Mouse (Mus musculus): ENCODE results near the gene Tlk2. TPM values are rescaled to one million over a fixed set of nuclear protein-coding genes. Genes with fewer than 3 reads are reported as not detected.
A peak's percentile ranks its signal among the peaks of the same experiment; 100 is the strongest.

Tlk2 gene
- polyA plus RNA-seq, 1 experiment from 2014 or later: 23.0 TPM

- Histone ChIP-seq H3K9ac (ENCODE audit: low read length) (peak overlapping the region; percentile 94), H3K36me3 (ENCODE audit: control insufficient read depth, insufficient read depth, low read length) (peaks cover 15% of the 10 kb centered on the region), H3K4me3 (ENCODE audit: low read depth, low read length) (peak overlapping the region; percentile 90), H3K27ac (ENCODE audit: low read depth) (peak overlapping the region; percentile 97), H3K27me3 (replicated peaks; ENCODE audit: control insufficient read depth, insufficient read depth, low read length) (no peaks in the 10 kb centered on the region), H3K4me2 (ENCODE audit: low read length) (peak overlapping the region; percentile 86), H3K4me1 (replicated peaks; ENCODE audit: control insufficient read depth, insufficient read depth, low read length) (peaks cover 18% of the 10 kb centered on the region), H3K9me3 (ENCODE audit: control insufficient read depth, low read length) (no peaks in the 10 kb centered on the region)
- DNase-seq (ENCODE audit: low spot score): peak; percentile 79
- ATAC-seq (replicated peaks; ENCODE audit: low FRiP score, low TSS enrichment, low read depth): no peak
- under 1% methylated on average over 31 of the region's 35 CpGs for WGBS
Observed at GRCm38 (mm10) chr11:105180471-105181091, 2.0 kb downstream of the Tlk2 start.

- Histone ChIP-seq H3K27me3 (replicated peaks; ENCODE audit: control insufficient read depth, insufficient read depth, low read length) (no peaks in the 10 kb centered on the region), H3K9me3 (ENCODE audit: control insufficient read depth, low read length) (no peaks in the 10 kb centered on the region), H3K4me2 (ENCODE audit: low read length) (peak overlapping the region; percentile 86), H3K4me3 (ENCODE audit: low read depth, low read length) (peak overlapping the region; percentile 90), H3K36me3 (ENCODE audit: control insufficient read depth, insufficient read depth, low read length) (peaks cover 21% of the 10 kb centered on the region), H3K4me1 (replicated peaks; ENCODE audit: control insufficient read depth, insufficient read depth, low read length) (peaks cover 18% of the 10 kb centered on the region), H3K27ac (ENCODE audit: low read depth) (peak overlapping the region; percentile 97), H3K9ac (ENCODE audit: low read length) (peak overlapping the region; percentile 99)
- 1% methylated on average over 52 of the region's 60 CpGs for WGBS
- ATAC-seq (replicated peaks; ENCODE audit: low FRiP score, low TSS enrichment, low read depth) (peak; percentile 98), DNase-seq (ENCODE audit: low spot score) (peak; percentile 96)
Observed at GRCm38 (mm10) chr11:105181126-105181637, 2.6 kb downstream of the Tlk2 start.

GRCm38 (mm10) chr11:105181689-105182460 lies 3.3 kb downstream of the Tlk2 start:
- peak overlapping the region; percentile 99 for H3K9ac ChIP-seq (ENCODE audit: low read length)
- H3K36me3 ChIP-seq (ENCODE audit: control insufficient read depth, insufficient read depth, low read length): peaks cover 27% of the 10 kb centered on the region
- DNase-seq (ENCODE audit: low spot score): peak; percentile 82
- no peaks in the 10 kb centered on the region for H3K9me3 ChIP-seq (ENCODE audit: control insufficient read depth, low read length)
- peaks cover 18% of the 10 kb centered on the region for H3K4me1 ChIP-seq (replicated peaks; ENCODE audit: control insufficient read depth, insufficient read depth, low read length)
- ATAC-seq (replicated peaks; ENCODE audit: low FRiP score, low TSS enrichment, low read depth): peak; percentile 68
- WGBS: 5% methylated on average over 78 of the region's 89 CpGs
- H3K27me3 ChIP-seq (replicated peaks; ENCODE audit: control insufficient read depth, insufficient read depth, low read length): no peaks in the 10 kb centered on the region
- peak overlapping the region; percentile 97 for H3K27ac ChIP-seq (ENCODE audit: low read depth)
- H3K4me2 ChIP-seq (ENCODE audit: low read length): peak overlapping the region; percentile 73
- H3K4me3 ChIP-seq (ENCODE audit: low read depth, low read length): peak overlapping the region; percentile 90

GRCm38 (mm10) chr11:105182461-105182855 lies 3.9 kb downstream of the Tlk2 start:
- DNase-seq (ENCODE audit: low spot score) (no peak), ATAC-seq (replicated peaks; ENCODE audit: low FRiP score, low TSS enrichment, low read depth) (no peak)
- H3K27me3 ChIP-seq (replicated peaks; ENCODE audit: control insufficient read depth, insufficient read depth, low read length): no peaks in the 10 kb centered on the region
- peaks cover 27% of the 10 kb centered on the region for H3K36me3 ChIP-seq (ENCODE audit: control insufficient read depth, insufficient read depth, low read length)
- H3K9ac ChIP-seq (ENCODE audit: low read length): peak overlapping the region; percentile 99
- no peaks in the 10 kb centered on the region for H3K9me3 ChIP-seq (ENCODE audit: control insufficient read depth, low read length)
- peaks cover 18% of the 10 kb centered on the region for H3K4me1 ChIP-seq (replicated peaks; ENCODE audit: control insufficient read depth, insufficient read depth, low read length)
- peak overlapping the region; percentile 73 for H3K4me2 ChIP-seq (ENCODE audit: low read length)
- whole genome bisulfite sequencing: 6% methylated on average over 4 of the region's 4 CpGs
- H3K4me3 ChIP-seq (ENCODE audit: low read depth, low read length): peak overlapping the region; percentile 90
- peak overlapping the region; percentile 97 for H3K27ac ChIP-seq (ENCODE audit: low read depth)

GRCm38 (mm10) chr11:105184678-105185077 lies 6.1 kb downstream of the Tlk2 start:
- no peak overlapping the region for H3K4me2 ChIP-seq (ENCODE audit: low read length)
- DNase-seq (ENCODE audit: low spot score) (no peak), ATAC-seq (replicated peaks; ENCODE audit: low FRiP score, low TSS enrichment, low read depth) (no peak)
- H3K27me3 ChIP-seq (replicated peaks; ENCODE audit: control insufficient read depth, insufficient read depth, low read length): no peaks in the 10 kb centered on the region
- H3K9me3 ChIP-seq (ENCODE audit: control insufficient read depth, low read length): no peaks in the 10 kb centered on the region
- H3K4me3 ChIP-seq (ENCODE audit: low read depth, low read length): no peak overlapping the region
- WGBS: 96% methylated on average over 3 of the region's 3 CpGs
- peaks cover 12% of the 10 kb centered on the region for H3K4me1 ChIP-seq (replicated peaks; ENCODE audit: control insufficient read depth, insufficient read depth, low read length)
- H3K36me3 ChIP-seq (ENCODE audit: control insufficient read depth, insufficient read depth, low read length): peaks cover 43% of the 10 kb centered on the region
- no peak overlapping the region for H3K27ac ChIP-seq (ENCODE audit: low read depth)
- H3K9ac ChIP-seq (ENCODE audit: low read length): no peak overlapping the region

GRCm38 (mm10) chr11:105192186-105192585 lies 13.6 kb downstream of the Tlk2 start:
- ATAC-seq (replicated peaks; ENCODE audit: low FRiP score, low TSS enrichment, low read depth) (no peak), DNase-seq (ENCODE audit: low spot score) (no peak)
- Histone ChIP-seq H3K9ac (ENCODE audit: low read length) (no peak overlapping the region), H3K27ac (ENCODE audit: low read depth) (no peak overlapping the region), H3K27me3 (replicated peaks; ENCODE audit: control insufficient read depth, insufficient read depth, low read length) (no peaks in the 10 kb centered on the region), H3K36me3 (ENCODE audit: control insufficient read depth, insufficient read depth, low read length) (peaks cover 25% of the 10 kb centered on the region; the same call in 1 of the 2 replicates), H3K4me2 (ENCODE audit: low read length) (no peak overlapping the region), H3K4me1 (replicated peaks; ENCODE audit: control insufficient read depth, insufficient read depth, low read length) (no peaks in the 10 kb centered on the region), H3K4me3 (ENCODE audit: low read depth, low read length) (no peak overlapping the region), H3K9me3 (ENCODE audit: control insufficient read depth, low read length) (no peaks in the 10 kb centered on the region)
- WGBS: 92% methylated on average over 3 of the region's 3 CpGs

GRCm38 (mm10) chr11:105196893-105197662 lies 18.5 kb downstream of the Tlk2 start:
- H3K9me3 ChIP-seq (ENCODE audit: control insufficient read depth, low read length): no peaks in the 10 kb centered on the region
- 75% methylated on average over 4 of the region's 4 CpGs for WGBS
- ATAC-seq (replicated peaks; ENCODE audit: low FRiP score, low TSS enrichment, low read depth) (no peak), DNase-seq (ENCODE audit: low spot score) (no peak)
- no peak overlapping the region for H3K27ac ChIP-seq (ENCODE audit: low read depth)
- H3K36me3 ChIP-seq (ENCODE audit: control insufficient read depth, insufficient read depth, low read length): peaks cover 9% of the 10 kb centered on the region; the same call in 1 of the 2 replicates
- no peak overlapping the region for H3K4me3 ChIP-seq (ENCODE audit: low read depth, low read length)
- no peaks in the 10 kb centered on the region for H3K4me1 ChIP-seq (replicated peaks; ENCODE audit: control insufficient read depth, insufficient read depth, low read length)
- H3K4me2 ChIP-seq (ENCODE audit: low read length): no peak overlapping the region
- H3K9ac ChIP-seq (ENCODE audit: low read length): no peak overlapping the region
- H3K27me3 ChIP-seq (replicated peaks; ENCODE audit: control insufficient read depth, insufficient read depth, low read length): no peaks in the 10 kb centered on the region

- no peak overlapping the region for H3K4me2 ChIP-seq (ENCODE audit: low read length)
- no peaks in the 10 kb centered on the region for H3K27me3 ChIP-seq (replicated peaks; ENCODE audit: control insufficient read depth, insufficient read depth, low read length)
- H3K36me3 ChIP-seq (ENCODE audit: control insufficient read depth, insufficient read depth, low read length): no peaks in the 10 kb centered on the region
- no peak for ATAC-seq (replicated peaks; ENCODE audit: low FRiP score, low TSS enrichment, low read depth)
- WGBS: 55% methylated on average over 3 of the region's 3 CpGs
- no peak overlapping the region for H3K27ac ChIP-seq (ENCODE audit: low read depth)
- no peak for DNase-seq (ENCODE audit: low spot score)
- peaks cover 5% of the 10 kb centered on the region for H3K4me1 ChIP-seq (replicated peaks; ENCODE audit: control insufficient read depth, insufficient read depth, low read length)
- H3K4me3 ChIP-seq (ENCODE audit: low read depth, low read length): no peak overlapping the region
- no peak overlapping the region for H3K9ac ChIP-seq (ENCODE audit: low read length)
- no peaks in the 10 kb centered on the region for H3K9me3 ChIP-seq (ENCODE audit: control insufficient read depth, low read length)
Observed at GRCm38 (mm10) chr11:105202403-105202802, 23.8 kb downstream of the Tlk2 start.
